Mouse (Mus musculus): ENCODE results near the gene Tgif1. TPM values are rescaled to one million over a fixed set of nuclear protein-coding genes. Genes with fewer than 3 reads are reported as not detected.
"Not testable (repeated sequence)": the region's sequence is repeated elsewhere in the genome, so short reads cannot be mapped to it uniquely, and the experiment has no call there.

Tgif1 gene
- total and polyA plus RNA-seq, 2 experiments from 2014 or later, result 4.2 to 5.8 TPM

GRCm38 (mm10) chr17:70829217-70829616 lies 24.1 kb downstream of the Tgif1 start:
- no peak for ATAC-seq (ENCODE audit: low FRiP score)
- H3K27ac ChIP-seq (ENCODE audit: low read depth, low read length), result no peak overlapping the region
- DNase-seq (ENCODE audit: low spot score), result no peak
- H3K27me3 ChIP-seq (ENCODE audit: insufficient read depth, low read length), result no peaks in the 10 kb centered on the region
- 87% methylated on average over 6 of the region's 6 CpGs for WGBS
- no peak overlapping the region for H3K4me3 ChIP-seq (ENCODE audit: low read depth, low read length)
- H3K9ac ChIP-seq (replicated peaks; ENCODE audit: low read length, poor library complexity, severe bottlenecking), result no peak overlapping the region
- TF ChIP-seq CTCF (IDR thresholded peaks at IDR 0.05), result no peak
- H3K36me3 ChIP-seq (ENCODE audit: insufficient read depth, low read length), result no peaks in the 10 kb centered on the region
- no peaks in the 10 kb centered on the region for H3K9me3 ChIP-seq (ENCODE audit: low read length)
- peaks cover under 1% of the 10 kb centered on the region; the same call in 1 of the 2 replicates for H3K4me1 ChIP-seq (ENCODE audit: insufficient read depth, low read length)
- no peak overlapping the region for H3K4me2 ChIP-seq (ENCODE audit: low read depth, low read length, poor library complexity, severe bottlenecking)

GRCm38 (mm10) chr17:70828569-70828968 lies 24.8 kb downstream of the Tgif1 start:
- no peaks in the 10 kb centered on the region for H3K27me3 ChIP-seq (ENCODE audit: insufficient read depth, low read length)
- H3K27ac ChIP-seq (ENCODE audit: low read depth, low read length), result no peak overlapping the region
- ATAC-seq (ENCODE audit: low FRiP score) (no peak), DNase-seq (ENCODE audit: low spot score) (no peak)
- no peaks in the 10 kb centered on the region for H3K9me3 ChIP-seq (ENCODE audit: low read length)
- H3K4me1 ChIP-seq (ENCODE audit: insufficient read depth, low read length), result no peaks in the 10 kb centered on the region
- no peak overlapping the region for H3K9ac ChIP-seq (replicated peaks; ENCODE audit: low read length, poor library complexity, severe bottlenecking)
- H3K4me3 ChIP-seq (ENCODE audit: low read depth, low read length), result no peak overlapping the region
- H3K36me3 ChIP-seq (ENCODE audit: insufficient read depth, low read length), result no peaks in the 10 kb centered on the region
- WGBS, result 90% methylated on average over 2 of the region's 2 CpGs
- TF ChIP-seq CTCF (IDR thresholded peaks at IDR 0.05), result no peak
- H3K4me2 ChIP-seq (ENCODE audit: low read depth, low read length, poor library complexity, severe bottlenecking), result no peak overlapping the region

- Histone ChIP-seq H3K27ac (ENCODE audit: low read depth, low read length) (no peak overlapping the region), H3K9me3 (ENCODE audit: low read length) (no peaks in the 10 kb centered on the region), H3K4me2 (ENCODE audit: low read depth, low read length, poor library complexity, severe bottlenecking) (no peak overlapping the region), H3K9ac (replicated peaks; ENCODE audit: low read length, poor library complexity, severe bottlenecking) (no peak overlapping the region), H3K4me1 (ENCODE audit: insufficient read depth, low read length) (no peaks in the 10 kb centered on the region), H3K4me3 (ENCODE audit: low read depth, low read length) (no peak overlapping the region), H3K27me3 (ENCODE audit: insufficient read depth, low read length) (no peaks in the 10 kb centered on the region), H3K36me3 (ENCODE audit: insufficient read depth, low read length) (no peaks in the 10 kb centered on the region)
- DNase-seq (ENCODE audit: low spot score) (no peak), ATAC-seq (ENCODE audit: low FRiP score) (no peak)
- TF ChIP-seq CTCF (IDR thresholded peaks at IDR 0.05), result no peak
- WGBS, result 59% methylated on average over 4 of the region's 4 CpGs
These were observed 25.2 kb downstream of the Tgif1 start for GRCm38 (mm10) chr17:70828180-70828528.

GRCm38 (mm10) chr17:70827463-70828179 lies 25.7 kb downstream of the Tgif1 start:
- not testable (repeated sequence) for H3K4me1 ChIP-seq (ENCODE audit: insufficient read depth, low read length); H3K9ac ChIP-seq (replicated peaks; ENCODE audit: low read length, poor library complexity, severe bottlenecking); H3K27ac ChIP-seq (ENCODE audit: low read depth, low read length); ATAC-seq (ENCODE audit: low FRiP score); H3K9me3 ChIP-seq (ENCODE audit: low read length); H3K36me3 ChIP-seq (ENCODE audit: insufficient read depth, low read length); DNase-seq (ENCODE audit: low spot score); H3K4me2 ChIP-seq (ENCODE audit: low read depth, low read length, poor library complexity, severe bottlenecking); H3K27me3 ChIP-seq (ENCODE audit: insufficient read depth, low read length); H3K4me3 ChIP-seq (ENCODE audit: low read depth, low read length)
- WGBS, result 79% methylated on average over 11 of the region's 11 CpGs

GRCm38 (mm10) chr17:70826227-70826626 lies 27.1 kb downstream of the Tgif1 start:
- Histone ChIP-seq H3K4me2 (ENCODE audit: low read depth, low read length, poor library complexity, severe bottlenecking) (no peak overlapping the region), H3K4me3 (ENCODE audit: low read depth, low read length) (no peak overlapping the region), H3K36me3 (ENCODE audit: insufficient read depth, low read length) (no peaks in the 10 kb centered on the region), H3K4me1 (ENCODE audit: insufficient read depth, low read length) (no peaks in the 10 kb centered on the region), H3K27me3 (ENCODE audit: insufficient read depth, low read length) (no peaks in the 10 kb centered on the region), H3K9me3 (ENCODE audit: low read length) (no peaks in the 10 kb centered on the region), H3K27ac (ENCODE audit: low read depth, low read length) (no peak overlapping the region), H3K9ac (replicated peaks; ENCODE audit: low read length, poor library complexity, severe bottlenecking) (no peak overlapping the region)
- no peak for TF ChIP-seq CTCF (IDR thresholded peaks at IDR 0.05)
- 85% methylated on average over 12 of the region's 12 CpGs for WGBS
- no peak for DNase-seq (ENCODE audit: low spot score)
- no peak for ATAC-seq (ENCODE audit: low FRiP score)

DNA sequence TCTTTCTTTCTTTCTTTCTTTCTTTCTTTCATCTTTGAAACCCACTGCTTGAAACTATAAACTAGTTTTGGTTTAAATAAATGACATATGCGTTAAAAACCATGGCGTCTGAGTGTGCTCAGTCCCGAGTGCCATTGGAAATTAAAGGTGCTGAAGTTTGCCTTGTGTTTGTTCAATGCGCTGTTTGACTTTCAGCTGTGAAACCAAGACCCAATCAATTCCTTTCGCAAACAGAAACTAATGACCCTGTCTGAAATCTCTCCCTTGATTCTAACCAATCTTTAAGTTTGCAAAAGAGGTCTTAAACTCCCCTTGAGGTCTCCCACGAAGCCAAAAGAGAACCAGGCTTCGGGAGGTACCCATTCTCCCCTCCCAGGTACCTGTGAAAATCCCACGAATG lies 30.3 kb downstream of the Tgif1 start:
- ATAC-seq (ENCODE audit: low FRiP score) (no peak), DNase-seq (ENCODE audit: low spot score) (no peak)
- Histone ChIP-seq H3K4me3 (ENCODE audit: low read depth, low read length) (no peak overlapping the region), H3K27me3 (ENCODE audit: insufficient read depth, low read length) (peaks cover 8% of the 10 kb centered on the region; the same call in 1 of the 2 replicates), H3K36me3 (ENCODE audit: insufficient read depth, low read length) (no peaks in the 10 kb centered on the region), H3K4me2 (ENCODE audit: low read depth, low read length, poor library complexity, severe bottlenecking) (no peak overlapping the region), H3K9ac (replicated peaks; ENCODE audit: low read length, poor library complexity, severe bottlenecking) (no peak overlapping the region), H3K4me1 (ENCODE audit: insufficient read depth, low read length) (no peaks in the 10 kb centered on the region), H3K9me3 (ENCODE audit: low read length) (no peaks in the 10 kb centered on the region), H3K27ac (ENCODE audit: low read depth, low read length) (no peak overlapping the region)
- WGBS, result 86% methylated on average over 8 of the region's 8 CpGs
- TF ChIP-seq CTCF (IDR thresholded peaks at IDR 0.05), result no peak
